11 mouse cellular contexts compared by ENCODE assay signal in genomic region chr15:99127851-99128522, GRCm38 (mm10). TPM values are rescaled to one million over a fixed set of nuclear protein-coding genes. Genes with fewer than 3 reads are reported as not detected.
DNase-seq lines count a peak whose midpoint lies in the region; ATAC-seq lines count a peak whose summit lies in the region.
"Had no signal": no experiment of that assay in that cellular context is flagged by ENCODE, and none has a peak within 500 bp of the region (broad histone marks: within the 10 kb centered on the region; RNA-seq: fewer than 3 reads in every experiment).

No protein-coding gene starts in this region.

- H3K36me3 ChIP-seq in heart, embryonic 12.5 days = peaks cover 10% of the 10 kb centered on the region; the same call in 1 of the 2 replicates
- H3K36me3 ChIP-seq in embryonic facial prominence, embryonic 12.5 days = no peaks in the 10 kb centered on the region
- H3K36me3 ChIP-seq in intestine, embryonic 15.5 days = no peaks in the 10 kb centered on the region
- no peaks in the 10 kb centered on the region for H3K36me3 ChIP-seq in midbrain, embryonic 15.5 days (replicated peaks)

- H3K9ac ChIP-seq in heart, embryonic 12.5 days = peak overlapping the region; percentile 37; the same call in 1 of the 2 replicates
- no peak overlapping the region; the same call in 1 of the 2 replicates for H3K9ac ChIP-seq in embryonic facial prominence, embryonic 12.5 days
- H3K9ac ChIP-seq in intestine, embryonic 15.5 days = 0 out of 2 replicates have a peak overlapping the region, but pooled peaks have one; percentile 89
- H3K9ac ChIP-seq in midbrain, embryonic 15.5 days = 0 out of 2 replicates have a peak overlapping the region, but pooled peaks have one; percentile 27

- intact Hi-C loops in heart, postnatal 36 days (cut with DNase I) = no loop called here
- intact Hi-C loops in left cerebral cortex, postnatal 14 days (cut with DNase I) = no loop called here

- peaks cover 32% of the 10 kb centered on the region for H3K4me1 ChIP-seq in heart, embryonic 12.5 days (replicated peaks)
- peaks cover 28% of the 10 kb centered on the region for H3K4me1 ChIP-seq in embryonic facial prominence, embryonic 12.5 days
- peaks cover 18% of the 10 kb centered on the region for H3K4me1 ChIP-seq in intestine, embryonic 15.5 days (replicated peaks)
- H3K4me1 ChIP-seq in midbrain, embryonic 15.5 days = peaks cover 37% of the 10 kb centered on the region

- H3K9me3 ChIP-seq in heart, embryonic 12.5 days (replicated peaks) = no peaks in the 10 kb centered on the region
- no peaks in the 10 kb centered on the region for H3K9me3 ChIP-seq in embryonic facial prominence, embryonic 12.5 days
- H3K9me3 ChIP-seq in intestine, embryonic 15.5 days = no peaks in the 10 kb centered on the region
- no peaks in the 10 kb centered on the region for H3K9me3 ChIP-seq in midbrain, embryonic 15.5 days

- no peak for ATAC-seq in heart, embryonic 12.5 days (ENCODE audit: insufficient number of reproducible peaks, low FRiP score)
- ATAC-seq in embryonic facial prominence, embryonic 12.5 days (ENCODE audit: insufficient number of reproducible peaks, insufficient read depth, low FRiP score, low TSS enrichment) = no peak
- ATAC-seq in intestine, embryonic 15.5 days = no peak
- ATAC-seq in midbrain, embryonic 15.5 days (replicated peaks) = no peak

- H3K27me3 ChIP-seq in heart, embryonic 12.5 days (replicated peaks) = no peaks in the 10 kb centered on the region
- no peaks in the 10 kb centered on the region for H3K27me3 ChIP-seq in embryonic facial prominence, embryonic 12.5 days
- H3K27me3 ChIP-seq in intestine, embryonic 15.5 days (replicated peaks) = no peaks in the 10 kb centered on the region
- H3K27me3 ChIP-seq in midbrain, embryonic 15.5 days (replicated peaks) = no peaks in the 10 kb centered on the region

- peak overlapping the region; percentile 76 for H3K4me3 ChIP-seq in heart, embryonic 12.5 days
- H3K4me3 ChIP-seq in embryonic facial prominence, embryonic 12.5 days = peak overlapping the region; percentile 77
- peak overlapping the region; percentile 71 for H3K4me3 ChIP-seq in intestine, embryonic 15.5 days (replicated peaks)
- H3K4me3 ChIP-seq in midbrain, embryonic 15.5 days = peak overlapping the region; percentile 79

- H3K4me2 ChIP-seq in heart, embryonic 12.5 days = peak overlapping the region; percentile 72
- H3K4me2 ChIP-seq in embryonic facial prominence, embryonic 12.5 days (replicated peaks) = peak overlapping the region; percentile 64
- peak overlapping the region; percentile 80 for H3K4me2 ChIP-seq in intestine, embryonic 15.5 days (replicated peaks)
- H3K4me2 ChIP-seq in midbrain, embryonic 15.5 days = peak overlapping the region; percentile 85

- no peak overlapping the region for H3K27ac ChIP-seq in heart, embryonic 12.5 days (ENCODE audit: poor library complexity, severe bottlenecking)
- no peak overlapping the region for H3K27ac ChIP-seq in embryonic facial prominence, embryonic 12.5 days
- H3K27ac ChIP-seq in intestine, embryonic 15.5 days = no peak overlapping the region
- no peak overlapping the region for H3K27ac ChIP-seq in midbrain, embryonic 15.5 days

- 64% methylated on average over 6 of the region's 6 CpGs for WGBS in heart, embryonic 12.5 days
- 64% methylated on average over 6 of the region's 6 CpGs for WGBS in embryonic facial prominence, embryonic 12.5 days
- WGBS in intestine, embryonic 15.5 days = 60% methylated on average over 6 of the region's 6 CpGs
- 54% methylated on average over 6 of the region's 6 CpGs for WGBS in midbrain, embryonic 15.5 days

- no peak for DNase-seq in heart, postnatal 36 days
- DNase-seq in cerebellum, adult 11 months = no peak
- no peak for DNase-seq in urinary bladder, postnatal 4 days (ENCODE audit: low spot score in 2 of 2)
- no peak for DNase-seq in left cerebral cortex, postnatal 14 days (ENCODE audit: low spot score in 2 of 2)
- DNase-seq: adrenal gland, adult 2 months; layer of hippocampus, adult 9-11 months; thymus, postnatal 4 days had no signal

RNA-seq across cellular contexts. Expression of gene Spats2, which starts 2.3 kb away (rescaled TPM):
- polyA plus RNA-seq in heart, embryonic 12.5 days (2016; fragmentation: Nextera tagmentation; extraction: Ambion mirVana) = 57.2 and 58.5 TPM in 2 replicates
- total RNA-seq in heart, postnatal 36 days (2021) = 1 to 10 TPM; 6.6 to 7.9 TPM
- polyA plus RNA-seq in embryonic facial prominence, embryonic 12.5 days (2016; fragmentation: Nextera tagmentation; extraction: Ambion mirVana) = 69.4 and 73.4 TPM in 2 replicates
- 26.6 and 34.7 TPM in 2 replicates for polyA plus RNA-seq in intestine, embryonic 15.5 days (2015; fragmentation: Nextera tagmentation; extraction: Ambion mirVana)
- polyA plus RNA-seq in midbrain, embryonic 15.5 days (2015; fragmentation: Nextera tagmentation; extraction: Ambion mirVana) = 33.0 and 35.4 TPM in 2 replicates
- 10 to 100 TPM; 36.7 to 37.2 TPM for total RNA-seq in left cerebral cortex, postnatal 14 days (2021)

RNA-seq across cellular contexts. Expression of gene Dnajc22, which starts 35.0 kb away (rescaled TPM):
- polyA plus RNA-seq in heart, embryonic 12.5 days (2016; fragmentation: Nextera tagmentation; extraction: Ambion mirVana) = 1.2 TPM in 2 replicates
- under 1 TPM; 0.22 to 0.36 TPM for total RNA-seq in heart, postnatal 36 days (2021)
- polyA plus RNA-seq in embryonic facial prominence, embryonic 12.5 days (2016; fragmentation: Nextera tagmentation; extraction: Ambion mirVana) = 0.70 and 0.75 TPM in 2 replicates
- polyA plus RNA-seq in intestine, embryonic 15.5 days (2015; fragmentation: Nextera tagmentation; extraction: Ambion mirVana) = 37.4 and 39.0 TPM in 2 replicates
- polyA plus RNA-seq in midbrain, embryonic 15.5 days (2015; fragmentation: Nextera tagmentation; extraction: Ambion mirVana) = 2.0 and 2.1 TPM in 2 replicates
- total RNA-seq in left cerebral cortex, postnatal 14 days (2021) = not detected

RNA-seq across cellular contexts. Expression of gene C1ql4, which starts 40.4 kb away (rescaled TPM):
- polyA plus RNA-seq in heart, embryonic 12.5 days (2016; fragmentation: Nextera tagmentation; extraction: Ambion mirVana) = 0.34 and 0.46 TPM in 2 replicates
- total RNA-seq in heart, postnatal 36 days (2021) = not detected
- polyA plus RNA-seq in embryonic facial prominence, embryonic 12.5 days (2016; fragmentation: Nextera tagmentation; extraction: Ambion mirVana) = 0.42 and 0.46 TPM in 2 replicates
- 0.09 TPM in 1 of 2 replicates, not detected in the other for polyA plus RNA-seq in intestine, embryonic 15.5 days (2015; fragmentation: Nextera tagmentation; extraction: Ambion mirVana)
- polyA plus RNA-seq in midbrain, embryonic 15.5 days (2015; fragmentation: Nextera tagmentation; extraction: Ambion mirVana) = 12.4 and 15.3 TPM in 2 replicates
- total RNA-seq in left cerebral cortex, postnatal 14 days (2021) = not detected
- total RNA-seq: adrenal gland, adult 2 months had no signal
- polyA plus RNA-seq: adrenal gland, adult 2 months had no signal

RNA-seq across cellular contexts. Expression of gene Troap, which starts 53.6 kb away (rescaled TPM):
- polyA plus RNA-seq in heart, embryonic 12.5 days (2016; fragmentation: Nextera tagmentation; extraction: Ambion mirVana) = 27.2 and 28.0 TPM in 2 replicates
- under 1 TPM; 0.33 to 0.49 TPM for total RNA-seq in heart, postnatal 36 days (2021)
- polyA plus RNA-seq in embryonic facial prominence, embryonic 12.5 days (2016; fragmentation: Nextera tagmentation; extraction: Ambion mirVana) = 38.5 and 39.0 TPM in 2 replicates
- 24.7 and 25.4 TPM in 2 replicates for polyA plus RNA-seq in intestine, embryonic 15.5 days (2015; fragmentation: Nextera tagmentation; extraction: Ambion mirVana)
- 4.9 and 6.6 TPM in 2 replicates for polyA plus RNA-seq in midbrain, embryonic 15.5 days (2015; fragmentation: Nextera tagmentation; extraction: Ambion mirVana)
- 1 to 10 TPM; 1.0 to 1.1 TPM for total RNA-seq in left cerebral cortex, postnatal 14 days (2021)

Comparison
In these comparisons a context has a peak if more than half of its experiments do, and no peak if none do; other contexts are left out.
1. RNA of gene Dnajc22, which starts 35.0 kb away (polyA plus RNA-seq): 37.4 to 39.0 TPM in intestine, embryonic 15.5 days; 2.0 to 2.1 TPM in midbrain, embryonic 15.5 days, 1.2 TPM in heart, embryonic 12.5 days and 0.70 to 0.75 TPM in embryonic facial prominence, embryonic 12.5 days; every median in the first group is over 10 times any median in the second.
2. Peak in every context shown above with its lines, with median percentiles within 50 percentile points of each other: H3K4me2 ChIP-seq and H3K4me3 ChIP-seq.